Mouse (Mus musculus): Measurements from ENCODE around the gene Fap. TPM values are rescaled to one million over a fixed set of nuclear protein-coding genes. Genes with fewer than 3 reads are reported as not detected.

Gene Fap
- polyA plus RNA-seq, 1 experiment from 2014 or later, result 3.1 TPM

GRCm38 (mm10) chr2:62502516-62502915 lies 71.4 kb downstream of the Fap start:
- Histone ChIP-seq H3K36me3 (ENCODE audit: control insufficient read depth, insufficient read depth, low read length) (no peaks in the 10 kb centered on the region), H3K4me3 (ENCODE audit: control insufficient read depth in 1 of 2, insufficient read depth in 1 of 2, low read depth in 1 of 2, low read length in 2 of 2) (no peak overlapping the region), H3K9me3 (ENCODE audit: control insufficient read depth, low read length) (no peaks in the 10 kb centered on the region), H3K27me3 (ENCODE audit: control insufficient read depth, insufficient read depth, low read length) (no peaks in the 10 kb centered on the region), H3K4me2 (ENCODE audit: low read length) (no peak overlapping the region), H3K27ac (replicated peaks in 1 of 2; ENCODE audit: control insufficient read depth in 1 of 2, insufficient read depth in 1 of 2, low read depth in 2 of 2, low read length in 2 of 2) (no peak overlapping the region), H3K4me1 (ENCODE audit: control insufficient read depth in 2 of 2, insufficient read depth in 2 of 2, low read length in 2 of 2) (no peaks in the 10 kb centered on the region), H3K9ac (ENCODE audit: low read length) (no peak overlapping the region)
- ATAC-seq (ENCODE audit: insufficient number of reproducible peaks, insufficient read depth, low FRiP score, low read depth), result no peak
- WGBS, result 81% methylated on average over 4 of the region's 4 CpGs

- H3K4me3 ChIP-seq (ENCODE audit: control insufficient read depth in 1 of 2, insufficient read depth in 1 of 2, low read depth in 1 of 2, low read length in 2 of 2), result no peak overlapping the region
- no peak overlapping the region for H3K27ac ChIP-seq (replicated peaks in 1 of 2; ENCODE audit: control insufficient read depth in 1 of 2, insufficient read depth in 1 of 2, low read depth in 2 of 2, low read length in 2 of 2)
- WGBS, result 88% methylated on average over 5 of the region's 5 CpGs
- H3K27me3 ChIP-seq (ENCODE audit: control insufficient read depth, insufficient read depth, low read length), result no peaks in the 10 kb centered on the region
- H3K9ac ChIP-seq (ENCODE audit: low read length), result no peak overlapping the region
- no peaks in the 10 kb centered on the region for H3K36me3 ChIP-seq (ENCODE audit: control insufficient read depth, insufficient read depth, low read length)
- no peaks in the 10 kb centered on the region for H3K9me3 ChIP-seq (ENCODE audit: control insufficient read depth, low read length)
- ATAC-seq (ENCODE audit: insufficient number of reproducible peaks, insufficient read depth, low FRiP score, low read depth), result no peak
- H3K4me1 ChIP-seq (ENCODE audit: control insufficient read depth in 2 of 2, insufficient read depth in 2 of 2, low read length in 2 of 2), result no peaks in the 10 kb centered on the region
- H3K4me2 ChIP-seq (ENCODE audit: low read length), result no peak overlapping the region
Observed at GRCm38 (mm10) chr2:62498821-62499220, 75.1 kb downstream of the Fap start.

GRCm38 (mm10) chr2:62498086-62498485 lies 75.8 kb downstream of the Fap start:
- Histone ChIP-seq H3K9me3 (ENCODE audit: control insufficient read depth, low read length) (no peaks in the 10 kb centered on the region), H3K27ac (replicated peaks in 1 of 2; ENCODE audit: control insufficient read depth in 1 of 2, insufficient read depth in 1 of 2, low read depth in 2 of 2, low read length in 2 of 2) (no peak overlapping the region), H3K36me3 (ENCODE audit: control insufficient read depth, insufficient read depth, low read length) (no peaks in the 10 kb centered on the region), H3K27me3 (ENCODE audit: control insufficient read depth, insufficient read depth, low read length) (no peaks in the 10 kb centered on the region), H3K4me2 (ENCODE audit: low read length) (no peak overlapping the region), H3K4me3 (ENCODE audit: control insufficient read depth in 1 of 2, insufficient read depth in 1 of 2, low read depth in 1 of 2, low read length in 2 of 2) (no peak overlapping the region), H3K9ac (ENCODE audit: low read length) (no peak overlapping the region), H3K4me1 (ENCODE audit: control insufficient read depth in 2 of 2, insufficient read depth in 2 of 2, low read length in 2 of 2) (no peaks in the 10 kb centered on the region)
- no peak for ATAC-seq (ENCODE audit: insufficient number of reproducible peaks, insufficient read depth, low FRiP score, low read depth)
- WGBS, result 81% methylated on average over 4 of the region's 4 CpGs

- Histone ChIP-seq H3K4me1 (ENCODE audit: control insufficient read depth in 2 of 2, insufficient read depth in 2 of 2, low read length in 2 of 2) (no peaks in the 10 kb centered on the region), H3K9ac (ENCODE audit: low read length) (no peak overlapping the region), H3K9me3 (ENCODE audit: control insufficient read depth, low read length) (no peaks in the 10 kb centered on the region), H3K36me3 (ENCODE audit: control insufficient read depth, insufficient read depth, low read length) (no peaks in the 10 kb centered on the region), H3K4me2 (ENCODE audit: low read length) (no peak overlapping the region), H3K27ac (replicated peaks in 1 of 2; ENCODE audit: control insufficient read depth in 1 of 2, insufficient read depth in 1 of 2, low read depth in 2 of 2, low read length in 2 of 2) (no peak overlapping the region), H3K4me3 (ENCODE audit: control insufficient read depth in 1 of 2, insufficient read depth in 1 of 2, low read depth in 1 of 2, low read length in 2 of 2) (no peak overlapping the region), H3K27me3 (ENCODE audit: control insufficient read depth, insufficient read depth, low read length) (no peaks in the 10 kb centered on the region)
- WGBS, result 80% methylated on average over 5 of the region's 5 CpGs
- no peak for ATAC-seq (ENCODE audit: insufficient number of reproducible peaks, insufficient read depth, low FRiP score, low read depth)
Observed at GRCm38 (mm10) chr2:62497333-62498002, 76.4 kb downstream of the Fap start.

DNA sequence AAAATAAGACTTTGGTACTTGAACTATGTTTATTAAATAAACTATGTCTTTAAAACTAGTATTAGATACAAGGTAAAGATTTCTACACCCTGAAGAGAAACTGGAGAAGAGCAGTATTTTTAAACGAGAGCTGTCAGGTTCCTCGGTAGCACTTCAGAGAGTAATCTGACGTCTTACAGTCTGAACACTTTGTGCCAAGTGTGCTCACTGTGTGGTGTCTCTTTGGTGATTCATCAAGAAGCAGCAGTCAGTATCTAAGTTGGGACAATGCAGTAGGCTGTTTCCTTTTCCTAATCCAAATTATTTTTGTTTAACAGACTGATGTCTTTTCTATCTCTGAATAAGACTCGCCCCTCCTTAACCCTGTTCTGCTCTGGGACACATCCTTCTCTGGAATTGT lies 78.5 kb downstream of the Fap start:
- no peaks in the 10 kb centered on the region for H3K9me3 ChIP-seq (ENCODE audit: control insufficient read depth, low read length)
- H3K36me3 ChIP-seq (ENCODE audit: control insufficient read depth, insufficient read depth, low read length), result no peaks in the 10 kb centered on the region
- H3K27ac ChIP-seq (replicated peaks in 1 of 2; ENCODE audit: control insufficient read depth in 1 of 2, insufficient read depth in 1 of 2, low read depth in 2 of 2, low read length in 2 of 2), result no peak overlapping the region
- 40% methylated on average over 4 of the region's 4 CpGs for WGBS
- no peaks in the 10 kb centered on the region for H3K27me3 ChIP-seq (ENCODE audit: control insufficient read depth, insufficient read depth, low read length)
- no peak overlapping the region for H3K4me3 ChIP-seq (ENCODE audit: control insufficient read depth in 1 of 2, insufficient read depth in 1 of 2, low read depth in 1 of 2, low read length in 2 of 2)
- no peaks in the 10 kb centered on the region for H3K4me1 ChIP-seq (ENCODE audit: control insufficient read depth in 2 of 2, insufficient read depth in 2 of 2, low read length in 2 of 2)
- no peak for ATAC-seq (ENCODE audit: insufficient number of reproducible peaks, insufficient read depth, low FRiP score, low read depth)
- no peak overlapping the region for H3K9ac ChIP-seq (ENCODE audit: low read length)
- no peak overlapping the region for H3K4me2 ChIP-seq (ENCODE audit: low read length)

DNA sequence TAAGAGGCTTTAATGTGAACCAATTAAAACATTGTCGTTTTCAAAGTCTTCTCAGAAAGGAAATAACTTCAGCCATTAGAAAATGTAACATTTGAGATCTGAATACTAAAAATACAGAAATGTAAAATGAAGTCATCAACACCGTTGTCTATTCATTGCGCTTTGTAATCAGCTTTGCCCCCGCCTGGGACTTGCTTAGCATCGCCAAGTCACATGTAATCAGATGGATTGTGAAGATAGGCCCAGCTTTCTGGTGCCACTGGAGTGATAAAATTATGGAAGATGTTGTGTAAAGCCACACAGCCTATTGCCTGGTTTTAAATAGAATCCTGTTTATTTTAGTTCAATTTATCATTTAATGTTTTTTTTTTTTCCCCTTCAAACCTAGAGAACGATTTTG lies 84.0 kb downstream of the Fap start:
- H3K9ac ChIP-seq (ENCODE audit: low read length), result no peak overlapping the region
- no peaks in the 10 kb centered on the region for H3K9me3 ChIP-seq (ENCODE audit: control insufficient read depth, low read length)
- no peak for ATAC-seq (ENCODE audit: insufficient number of reproducible peaks, insufficient read depth, low FRiP score, low read depth)
- no peaks in the 10 kb centered on the region for H3K36me3 ChIP-seq (ENCODE audit: control insufficient read depth, insufficient read depth, low read length)
- H3K4me3 ChIP-seq (ENCODE audit: control insufficient read depth in 1 of 2, insufficient read depth in 1 of 2, low read depth in 1 of 2, low read length in 2 of 2), result no peak overlapping the region
- 79% methylated on average over 6 of the region's 6 CpGs for WGBS
- no peak overlapping the region for H3K27ac ChIP-seq (replicated peaks in 1 of 2; ENCODE audit: control insufficient read depth in 1 of 2, insufficient read depth in 1 of 2, low read depth in 2 of 2, low read length in 2 of 2)
- no peak overlapping the region for H3K4me2 ChIP-seq (ENCODE audit: low read length)
- H3K27me3 ChIP-seq (ENCODE audit: control insufficient read depth, insufficient read depth, low read length), result no peaks in the 10 kb centered on the region
- no peaks in the 10 kb centered on the region for H3K4me1 ChIP-seq (ENCODE audit: control insufficient read depth in 2 of 2, insufficient read depth in 2 of 2, low read length in 2 of 2)

DNA sequence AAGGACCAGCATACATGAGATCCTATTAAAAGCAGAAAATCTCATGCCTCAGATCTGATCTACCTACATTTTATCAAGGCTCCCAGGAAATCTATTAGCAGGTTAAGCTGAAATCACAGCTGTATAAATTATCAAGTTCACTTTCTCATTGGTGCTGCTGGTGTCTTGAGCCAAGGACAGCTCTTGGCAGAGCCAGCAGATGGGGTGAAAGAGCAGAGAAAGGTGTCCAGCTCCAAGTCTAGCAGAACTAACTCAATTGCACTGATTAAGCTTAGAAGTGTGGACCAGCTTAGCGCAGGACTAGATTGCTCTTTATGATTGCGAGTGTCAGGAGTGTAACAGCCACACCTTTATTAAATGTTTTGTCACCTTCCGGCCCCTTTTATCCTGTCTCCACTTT lies 89.0 kb downstream of the Fap start:
- no peak overlapping the region for H3K9ac ChIP-seq (ENCODE audit: low read length)
- no peak overlapping the region for H3K4me3 ChIP-seq (ENCODE audit: control insufficient read depth in 1 of 2, insufficient read depth in 1 of 2, low read depth in 1 of 2, low read length in 2 of 2)
- H3K4me2 ChIP-seq (ENCODE audit: low read length), result no peak overlapping the region
- H3K9me3 ChIP-seq (ENCODE audit: control insufficient read depth, low read length), result no peaks in the 10 kb centered on the region
- H3K36me3 ChIP-seq (ENCODE audit: control insufficient read depth, insufficient read depth, low read length), result no peaks in the 10 kb centered on the region
- ATAC-seq (ENCODE audit: insufficient number of reproducible peaks, insufficient read depth, low FRiP score, low read depth), result no peak
- WGBS, result 77% methylated on average over 3 of the region's 3 CpGs
- no peaks in the 10 kb centered on the region for H3K27me3 ChIP-seq (ENCODE audit: control insufficient read depth, insufficient read depth, low read length)
- H3K4me1 ChIP-seq (ENCODE audit: control insufficient read depth in 2 of 2, insufficient read depth in 2 of 2, low read length in 2 of 2), result no peaks in the 10 kb centered on the region
- H3K27ac ChIP-seq (replicated peaks in 1 of 2; ENCODE audit: control insufficient read depth in 1 of 2, insufficient read depth in 1 of 2, low read depth in 2 of 2, low read length in 2 of 2), result no peak overlapping the region

GRCm38 (mm10) chr2:62483550-62483949 lies 90.3 kb downstream of the Fap start, which contains the start of gene Gcg:
Gene Gcg (minus strand): TSS chr2:62483650.
- WGBS, result 86% methylated on average over 9 of the region's 9 CpGs
- H3K9me3 ChIP-seq (ENCODE audit: control insufficient read depth, low read length), result no peaks in the 10 kb centered on the region
- H3K36me3 ChIP-seq (ENCODE audit: control insufficient read depth, insufficient read depth, low read length), result no peaks in the 10 kb centered on the region
- no peak within 1 kb of the TSS for H3K4me2 ChIP-seq (ENCODE audit: low read length)
- no peak within 1 kb of the TSS for H3K27ac ChIP-seq (replicated peaks in 1 of 2; ENCODE audit: control insufficient read depth in 1 of 2, insufficient read depth in 1 of 2, low read depth in 2 of 2, low read length in 2 of 2)
- H3K4me3 ChIP-seq (ENCODE audit: control insufficient read depth in 1 of 2, insufficient read depth in 1 of 2, low read depth in 1 of 2, low read length in 2 of 2), result no peak within 1 kb of the TSS
- H3K27me3 ChIP-seq (ENCODE audit: control insufficient read depth, insufficient read depth, low read length), result no peaks in the 10 kb centered on the region
- H3K9ac ChIP-seq (ENCODE audit: low read length), result no peak within 1 kb of the TSS
- no peak for ATAC-seq (ENCODE audit: insufficient number of reproducible peaks, insufficient read depth, low FRiP score, low read depth)
- H3K4me1 ChIP-seq (ENCODE audit: control insufficient read depth in 2 of 2, insufficient read depth in 2 of 2, low read length in 2 of 2), result no peaks in the 10 kb centered on the region

Data from heart, embryonic 14.5 days (tissue).